Mouse (Mus musculus): Measurements from ENCODE around the gene Snw1. TPM values are rescaled to one million over a fixed set of nuclear protein-coding genes. Genes with fewer than 3 reads are reported as not detected.
A peak's percentile ranks its signal among the peaks of the same experiment; 100 is the strongest.
"Not testable (repeated sequence)": the region's sequence is repeated elsewhere in the genome, so short reads cannot be mapped to it uniquely, and the experiment has no call there.

The Snw1 gene
- polyA plus RNA-seq (2014; fragmentation: Nextera tagmentation; extraction: Ambion mirVana), result 102 and 118 TPM in 2 replicates

GRCm38 (mm10) chr12:87471964-87472786, at the start of gene Snw1:
Snw1 (minus strand) TSS chr12:87472274.
- Histone ChIP-seq H3K36me3 (ENCODE audit: control insufficient read depth, insufficient read depth, low read length) (peaks cover 15% of the 10 kb centered on the region), H3K27ac (replicated peaks; ENCODE audit: low read depth, low read length) (peak within 1 kb of the TSS; percentile 89), H3K9me3 (ENCODE audit: control insufficient read depth, low read length) (no peaks in the 10 kb centered on the region), H3K27me3 (replicated peaks; ENCODE audit: control insufficient read depth, insufficient read depth, low read length) (no peaks in the 10 kb centered on the region), H3K9ac (ENCODE audit: low read depth, low read length) (peak within 1 kb of the TSS; percentile 94), H3K4me3 (ENCODE audit: low read depth, low read length) (peak within 1 kb of the TSS; percentile 82), H3K4me2 (ENCODE audit: low read depth, low read length) (peak within 1 kb of the TSS; percentile 65), H3K4me1 (ENCODE audit: control insufficient read depth, insufficient read depth, low read length) (peaks cover 9% of the 10 kb centered on the region; the same call in 1 of the 2 replicates)
- ATAC-seq (ENCODE audit: low read depth) (peak; percentile 97), DNase-seq (ENCODE audit: low spot score) (peak; percentile 97)
- WGBS, result 3% methylated on average over 40 of the region's 45 CpGs

- H3K9ac ChIP-seq (ENCODE audit: low read depth, low read length); H3K27me3 ChIP-seq (replicated peaks; ENCODE audit: control insufficient read depth, insufficient read depth, low read length); H3K4me2 ChIP-seq (ENCODE audit: low read depth, low read length); H3K36me3 ChIP-seq (ENCODE audit: control insufficient read depth, insufficient read depth, low read length); H3K9me3 ChIP-seq (ENCODE audit: control insufficient read depth, low read length); H3K4me1 ChIP-seq (ENCODE audit: control insufficient read depth, insufficient read depth, low read length); ATAC-seq (ENCODE audit: low read depth); DNase-seq (ENCODE audit: low spot score); H3K4me3 ChIP-seq (ENCODE audit: low read depth, low read length); H3K27ac ChIP-seq (replicated peaks; ENCODE audit: low read depth, low read length): not testable (repeated sequence)
- WGBS, result 67% methylated on average over 3 of the region's 3 CpGs
Observed at GRCm38 (mm10) chr12:87519616-87520015, 47.5 kb upstream of the Snw1 start.

GRCm38 (mm10) chr12:87514016-87514415, 41.9 kb upstream of the Snw1 start, which contains the start of gene Gm8300:
Gm8300 (plus strand) TSS chr12:87514316.
- H3K36me3 ChIP-seq (ENCODE audit: control insufficient read depth, insufficient read depth, low read length); H3K9ac ChIP-seq (ENCODE audit: low read depth, low read length); H3K27ac ChIP-seq (replicated peaks; ENCODE audit: low read depth, low read length); H3K9me3 ChIP-seq (ENCODE audit: control insufficient read depth, low read length); H3K4me1 ChIP-seq (ENCODE audit: control insufficient read depth, insufficient read depth, low read length); DNase-seq (ENCODE audit: low spot score); ATAC-seq (ENCODE audit: low read depth); H3K27me3 ChIP-seq (replicated peaks; ENCODE audit: control insufficient read depth, insufficient read depth, low read length); H3K4me2 ChIP-seq (ENCODE audit: low read depth, low read length); H3K4me3 ChIP-seq (ENCODE audit: low read depth, low read length): not testable (repeated sequence)
- WGBS, result 84% methylated on average over 4 of the region's 4 CpGs

- H3K4me3 ChIP-seq (ENCODE audit: low read depth, low read length); H3K36me3 ChIP-seq (ENCODE audit: control insufficient read depth, insufficient read depth, low read length); H3K27me3 ChIP-seq (replicated peaks; ENCODE audit: control insufficient read depth, insufficient read depth, low read length); H3K4me1 ChIP-seq (ENCODE audit: control insufficient read depth, insufficient read depth, low read length); H3K9ac ChIP-seq (ENCODE audit: low read depth, low read length); H3K4me2 ChIP-seq (ENCODE audit: low read depth, low read length); H3K27ac ChIP-seq (replicated peaks; ENCODE audit: low read depth, low read length); ATAC-seq (ENCODE audit: low read depth); DNase-seq (ENCODE audit: low spot score); H3K9me3 ChIP-seq (ENCODE audit: control insufficient read depth, low read length): not testable (repeated sequence)
- WGBS, result 92% methylated on average over 2 of the region's 3 CpGs
Observed at GRCm38 (mm10) chr12:87494421-87494820, 22.3 kb upstream of the Snw1 start, which contains the start of gene Gm5788. Gm5788 (plus strand) TSS chr12:87494721.

- not testable (repeated sequence) for H3K9me3 ChIP-seq (ENCODE audit: control insufficient read depth, low read length); H3K4me2 ChIP-seq (ENCODE audit: low read depth, low read length); H3K4me1 ChIP-seq (ENCODE audit: control insufficient read depth, insufficient read depth, low read length); H3K36me3 ChIP-seq (ENCODE audit: control insufficient read depth, insufficient read depth, low read length); H3K27me3 ChIP-seq (replicated peaks; ENCODE audit: control insufficient read depth, insufficient read depth, low read length); H3K9ac ChIP-seq (ENCODE audit: low read depth, low read length); H3K4me3 ChIP-seq (ENCODE audit: low read depth, low read length); ATAC-seq (ENCODE audit: low read depth); H3K27ac ChIP-seq (replicated peaks; ENCODE audit: low read depth, low read length); DNase-seq (ENCODE audit: low spot score)
- 54% methylated on average over 2 of the region's 2 CpGs for WGBS
Observed at GRCm38 (mm10) chr12:87488683-87489082, 16.6 kb upstream of the Snw1 start.

GRCm38 (mm10) chr12:87482482-87482881, 10.4 kb upstream of the Snw1 start:
- WGBS, result 88% methylated on average over 4 of the region's 5 CpGs
- not testable (repeated sequence) for ATAC-seq (ENCODE audit: low read depth)

GRCm38 (mm10) chr12:87474756-87475155, 2.7 kb upstream of the Snw1 start:
- no peak overlapping the region for H3K9ac ChIP-seq (ENCODE audit: low read depth, low read length)
- H3K4me2 ChIP-seq (ENCODE audit: low read depth, low read length), result no peak overlapping the region
- no peak overlapping the region for H3K4me3 ChIP-seq (ENCODE audit: low read depth, low read length)
- H3K9me3 ChIP-seq (ENCODE audit: control insufficient read depth, low read length), result no peaks in the 10 kb centered on the region
- no peaks in the 10 kb centered on the region for H3K27me3 ChIP-seq (replicated peaks; ENCODE audit: control insufficient read depth, insufficient read depth, low read length)
- ATAC-seq (ENCODE audit: low read depth) (no peak), DNase-seq (ENCODE audit: low spot score) (no peak)
- 77% methylated on average over 3 of the region's 3 CpGs for WGBS
- peaks cover 9% of the 10 kb centered on the region; the same call in 1 of the 2 replicates for H3K4me1 ChIP-seq (ENCODE audit: control insufficient read depth, insufficient read depth, low read length)
- H3K36me3 ChIP-seq (ENCODE audit: control insufficient read depth, insufficient read depth, low read length), result no peaks in the 10 kb centered on the region
- H3K27ac ChIP-seq (replicated peaks; ENCODE audit: low read depth, low read length), result no peak overlapping the region

More at GRCm38 (mm10) chr12:87482482-87482881, 10.4 kb upstream of the Snw1 start:
- not testable (repeated sequence) for H3K4me3 ChIP-seq (ENCODE audit: low read depth, low read length); H3K27ac ChIP-seq (replicated peaks; ENCODE audit: low read depth, low read length); H3K9me3 ChIP-seq (ENCODE audit: control insufficient read depth, low read length); DNase-seq (ENCODE audit: low spot score); H3K9ac ChIP-seq (ENCODE audit: low read depth, low read length); H3K36me3 ChIP-seq (ENCODE audit: control insufficient read depth, insufficient read depth, low read length); H3K4me1 ChIP-seq (ENCODE audit: control insufficient read depth, insufficient read depth, low read length); H3K4me2 ChIP-seq (ENCODE audit: low read depth, low read length); H3K27me3 ChIP-seq (replicated peaks; ENCODE audit: control insufficient read depth, insufficient read depth, low read length)

- ATAC-seq (ENCODE audit: low read depth), result no peak
- DNase-seq (ENCODE audit: low spot score), result peak; percentile 55
- H3K36me3 ChIP-seq (ENCODE audit: control insufficient read depth, insufficient read depth, low read length), result peaks cover 22% of the 10 kb centered on the region
- peaks cover 9% of the 10 kb centered on the region; the same call in 1 of the 2 replicates for H3K4me1 ChIP-seq (ENCODE audit: control insufficient read depth, insufficient read depth, low read length)
- H3K4me3 ChIP-seq (ENCODE audit: low read depth, low read length), result peak overlapping the region; percentile 82
- under 1% methylated on average over 19 of the region's 19 CpGs for WGBS
- H3K9me3 ChIP-seq (ENCODE audit: control insufficient read depth, low read length), result no peaks in the 10 kb centered on the region
- peak overlapping the region; percentile 65 for H3K4me2 ChIP-seq (ENCODE audit: low read depth, low read length)
- H3K27ac ChIP-seq (replicated peaks; ENCODE audit: low read depth, low read length), result peak overlapping the region; percentile 89
- peak overlapping the region; percentile 94 for H3K9ac ChIP-seq (ENCODE audit: low read depth, low read length)
- H3K27me3 ChIP-seq (replicated peaks; ENCODE audit: control insufficient read depth, insufficient read depth, low read length), result no peaks in the 10 kb centered on the region
Observed at GRCm38 (mm10) chr12:87471421-87471963, 582 bp downstream of the Snw1 start.
